Mouse (Mus musculus): ENCODE results near the gene Def6. TPM values are rescaled to one million over a fixed set of nuclear protein-coding genes. Genes with fewer than 3 reads are reported as not detected.

The Def6 gene
- polyA plus RNA-seq, 1 experiment from 2014 or later: 5.6 TPM

- H3K4me1 ChIP-seq (replicated peaks): peaks cover 18% of the 10 kb centered on the region
- H3K4me2 ChIP-seq (replicated peaks): no peak overlapping the region
- no peaks in the 10 kb centered on the region for H3K27me3 ChIP-seq
- H3K9ac ChIP-seq (replicated peaks): no peak overlapping the region
- H3K9me3 ChIP-seq: no peaks in the 10 kb centered on the region
- no peak for ATAC-seq
- H3K36me3 ChIP-seq: no peaks in the 10 kb centered on the region
- no peak overlapping the region for H3K4me3 ChIP-seq (replicated peaks)
- WGBS: 72% methylated on average over 6 of the region's 6 CpGs
- H3K27ac ChIP-seq: no peak overlapping the region
These were observed 40.0 kb downstream of the Def6 start for GRCm38 (mm10) chr17:28247613-28248012.

- Histone ChIP-seq H3K4me1 (replicated peaks) (peaks cover 18% of the 10 kb centered on the region), H3K36me3 (no peaks in the 10 kb centered on the region)
- WGBS: 81% methylated on average over 12 of the region's 12 CpGs
These were observed 41.5 kb downstream of the Def6 start for GRCm38 (mm10) chr17:28249062-28249461.

GRCm38 (mm10) chr17:28251579-28252280 lies 44.2 kb downstream of the Def6 start:
- no peaks in the 10 kb centered on the region for H3K27me3 ChIP-seq
- H3K27ac ChIP-seq: no peak overlapping the region
- H3K36me3 ChIP-seq: no peaks in the 10 kb centered on the region
- no peaks in the 10 kb centered on the region for H3K9me3 ChIP-seq
- no peak overlapping the region for H3K4me2 ChIP-seq (replicated peaks)
- H3K4me3 ChIP-seq (replicated peaks): no peak overlapping the region
- peaks cover 17% of the 10 kb centered on the region for H3K4me1 ChIP-seq (replicated peaks)
- ATAC-seq: no peak
- WGBS: 89% methylated on average over 12 of the region's 12 CpGs
- H3K9ac ChIP-seq (replicated peaks): no peak overlapping the region

More at GRCm38 (mm10) chr17:28249062-28249461, 41.5 kb downstream of the Def6 start:
- no peak for ATAC-seq
- no peak overlapping the region for H3K4me2 ChIP-seq (replicated peaks)
- no peak overlapping the region for H3K27ac ChIP-seq
- no peak overlapping the region for H3K9ac ChIP-seq (replicated peaks)
- H3K9me3 ChIP-seq: no peaks in the 10 kb centered on the region
- no peaks in the 10 kb centered on the region for H3K27me3 ChIP-seq
- H3K4me3 ChIP-seq (replicated peaks): no peak overlapping the region

GRCm38 (mm10) chr17:28252281-28252648 lies 44.7 kb downstream of the Def6 start:
- no peak overlapping the region for H3K9ac ChIP-seq (replicated peaks)
- no peaks in the 10 kb centered on the region for H3K36me3 ChIP-seq
- H3K4me3 ChIP-seq (replicated peaks): no peak overlapping the region
- no peaks in the 10 kb centered on the region for H3K9me3 ChIP-seq
- H3K27me3 ChIP-seq: no peaks in the 10 kb centered on the region
- peaks cover 22% of the 10 kb centered on the region for H3K4me1 ChIP-seq (replicated peaks)
- no peak overlapping the region for H3K27ac ChIP-seq
- ATAC-seq: no peak
- 86% methylated on average over 5 of the region's 5 CpGs for WGBS
- H3K4me2 ChIP-seq (replicated peaks): no peak overlapping the region

DNA sequence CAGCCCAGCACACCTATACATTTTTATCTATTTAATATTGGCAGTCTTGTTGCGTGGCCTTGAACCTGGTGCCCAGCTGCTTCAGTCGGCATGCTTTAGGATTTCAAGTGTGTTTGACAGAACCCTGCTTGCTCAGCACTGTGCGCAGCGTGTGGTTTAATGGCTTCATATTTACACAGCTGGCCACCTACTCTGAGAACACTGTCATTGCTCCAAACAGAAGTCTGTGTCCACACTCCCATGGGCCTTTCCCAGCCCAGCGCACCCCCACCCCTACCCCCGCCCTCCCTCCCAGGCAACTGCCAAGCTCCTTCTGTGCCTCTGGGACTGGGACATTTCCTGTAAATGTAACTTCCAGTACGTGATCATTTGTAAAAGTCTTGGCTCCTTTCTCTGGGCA lies 45.6 kb downstream of the Def6 start:
- H3K9me3 ChIP-seq: no peaks in the 10 kb centered on the region
- no peak overlapping the region for H3K27ac ChIP-seq
- peaks cover 18% of the 10 kb centered on the region for H3K4me1 ChIP-seq (replicated peaks)
- H3K9ac ChIP-seq (replicated peaks): no peak overlapping the region
- no peak for ATAC-seq
- WGBS: 76% methylated on average over 7 of the region's 7 CpGs
- no peaks in the 10 kb centered on the region for H3K27me3 ChIP-seq
- no peak overlapping the region for H3K4me2 ChIP-seq (replicated peaks)
- no peak overlapping the region for H3K4me3 ChIP-seq (replicated peaks)
- H3K36me3 ChIP-seq: no peaks in the 10 kb centered on the region

DNA sequence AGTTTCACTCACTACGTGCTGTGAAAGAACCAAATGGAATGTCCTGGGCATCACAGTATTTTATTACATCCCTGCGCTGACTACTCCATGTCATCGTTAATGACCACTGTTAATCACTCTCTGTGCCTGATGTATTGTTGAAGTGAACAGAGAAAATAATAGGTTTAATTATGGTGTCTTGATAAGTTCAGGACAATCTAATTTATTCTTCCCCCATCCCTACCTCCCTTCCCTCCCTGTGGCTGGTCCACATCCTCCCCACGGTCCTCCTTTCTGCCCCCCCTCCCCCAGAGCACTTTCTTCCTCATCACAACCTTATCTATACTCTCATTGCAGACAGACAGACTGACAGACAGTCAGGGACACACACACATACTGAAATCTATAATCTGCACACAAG lies 47.2 kb downstream of the Def6 start:
- WGBS: 76% methylated on average over 4 of the region's 4 CpGs
- Histone ChIP-seq H3K36me3 (no peaks in the 10 kb centered on the region), H3K4me3 (replicated peaks) (no peak overlapping the region), H3K27me3 (no peaks in the 10 kb centered on the region), H3K4me1 (replicated peaks) (peaks cover 18% of the 10 kb centered on the region), H3K27ac (peak overlapping the region; percentile 40; the same call in 1 of the 2 replicates), H3K9me3 (no peaks in the 10 kb centered on the region), H3K4me2 (replicated peaks) (no peak overlapping the region), H3K9ac (replicated peaks) (no peak overlapping the region)
- ATAC-seq: no peak

DNA sequence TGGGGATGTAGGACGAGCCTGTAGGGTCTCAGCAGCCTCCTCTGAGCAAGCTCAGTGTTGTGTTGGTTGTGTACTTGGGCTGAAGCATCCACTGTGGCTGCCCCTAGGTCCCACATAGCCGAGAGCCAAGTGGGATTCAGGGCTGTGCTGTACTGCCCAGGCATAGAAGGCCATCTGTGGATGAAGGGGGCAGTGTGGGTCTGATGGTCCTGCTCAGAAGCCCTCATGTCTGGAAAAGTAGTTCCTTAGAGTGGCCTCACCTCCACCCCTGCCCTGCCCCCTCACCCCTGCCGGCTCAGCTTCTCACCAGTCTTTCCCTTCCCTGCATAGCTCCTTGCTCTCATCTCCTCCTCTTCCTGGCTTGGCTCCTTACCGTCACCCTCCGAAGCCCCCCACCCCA lies 48.1 kb downstream of the Def6 start:
- no peak overlapping the region for H3K4me3 ChIP-seq (replicated peaks)
- H3K27me3 ChIP-seq: no peaks in the 10 kb centered on the region
- no peaks in the 10 kb centered on the region for H3K36me3 ChIP-seq
- H3K27ac ChIP-seq: peak overlapping the region; percentile 40
- no peak for ATAC-seq
- no peak overlapping the region for H3K9ac ChIP-seq (replicated peaks)
- H3K9me3 ChIP-seq: no peaks in the 10 kb centered on the region
- 46% methylated on average over 5 of the region's 5 CpGs for WGBS
- no peak overlapping the region for H3K4me2 ChIP-seq (replicated peaks)
- peaks cover 18% of the 10 kb centered on the region for H3K4me1 ChIP-seq (replicated peaks)

- Histone ChIP-seq H3K36me3 (no peaks in the 10 kb centered on the region), H3K27me3 (no peaks in the 10 kb centered on the region), H3K4me2 (replicated peaks) (no peak overlapping the region), H3K4me1 (replicated peaks) (peaks cover 18% of the 10 kb centered on the region), H3K27ac (no peak overlapping the region), H3K9me3 (no peaks in the 10 kb centered on the region), H3K4me3 (replicated peaks) (no peak overlapping the region), H3K9ac (replicated peaks) (no peak overlapping the region)
- ATAC-seq: no peak
- 84% methylated on average over 13 of the region's 13 CpGs for WGBS
These were observed 49.2 kb downstream of the Def6 start for GRCm38 (mm10) chr17:28256651-28257328.

- H3K27ac ChIP-seq: no peak overlapping the region
- no peak for ATAC-seq
- H3K4me1 ChIP-seq (replicated peaks): peaks cover 18% of the 10 kb centered on the region
- no peak overlapping the region for H3K4me3 ChIP-seq (replicated peaks)
- H3K9ac ChIP-seq (replicated peaks): no peak overlapping the region
- H3K4me2 ChIP-seq (replicated peaks): no peak overlapping the region
- no peaks in the 10 kb centered on the region for H3K27me3 ChIP-seq
- WGBS: 88% methylated on average over 9 of the region's 9 CpGs
- no peaks in the 10 kb centered on the region for H3K9me3 ChIP-seq
- H3K36me3 ChIP-seq: no peaks in the 10 kb centered on the region
These were observed 50.7 kb downstream of the Def6 start for GRCm38 (mm10) chr17:28258325-28258724.

DNA sequence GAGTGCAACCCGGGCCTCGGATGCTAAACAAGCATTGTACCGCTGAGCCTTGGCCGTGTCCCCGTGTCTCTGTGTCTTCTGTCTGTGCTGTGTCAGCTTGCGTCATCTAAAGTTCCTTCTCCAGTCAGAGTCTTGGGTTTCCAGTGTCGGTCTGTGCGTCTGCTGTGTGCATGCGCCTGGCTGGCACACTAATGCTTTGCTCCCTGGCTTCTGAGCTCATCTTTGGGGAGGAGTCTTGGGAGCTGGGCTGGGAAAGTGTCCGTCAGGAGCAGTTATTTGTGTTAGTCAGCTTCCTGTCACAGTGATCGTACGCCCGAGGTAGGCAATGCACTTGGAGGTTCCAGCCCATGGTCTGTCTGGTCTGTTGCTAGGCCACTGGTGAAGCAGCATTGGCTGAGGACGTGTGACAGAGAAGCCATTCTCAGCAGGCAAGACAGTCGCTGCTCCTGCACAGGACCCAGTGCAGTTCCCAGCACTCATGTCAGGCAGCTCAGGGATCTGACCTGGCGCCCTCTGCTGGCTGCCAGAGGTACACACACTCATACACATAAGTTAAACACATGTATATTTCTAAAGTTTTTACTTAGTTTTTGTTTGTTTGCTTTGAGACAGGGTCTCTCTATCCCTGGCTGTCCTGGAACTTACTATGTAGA lies 52.4 kb downstream of the Def6 start:
- 78% methylated on average over 16 of the region's 16 CpGs for WGBS
- ATAC-seq: no peak
- no peaks in the 10 kb centered on the region for H3K36me3 ChIP-seq

GRCm38 (mm10) chr17:28260543-28260909 lies 52.9 kb downstream of the Def6 start:
- 81% methylated on average over 9 of the region's 9 CpGs for WGBS
- H3K9ac ChIP-seq (replicated peaks): no peak overlapping the region
- H3K27ac ChIP-seq: no peak overlapping the region
- peaks cover 16% of the 10 kb centered on the region for H3K4me1 ChIP-seq (replicated peaks)
- H3K36me3 ChIP-seq: no peaks in the 10 kb centered on the region
- no peak for ATAC-seq
- H3K27me3 ChIP-seq: no peaks in the 10 kb centered on the region
- H3K4me3 ChIP-seq (replicated peaks): no peak overlapping the region
- H3K4me2 ChIP-seq (replicated peaks): no peak overlapping the region
- no peaks in the 10 kb centered on the region for H3K9me3 ChIP-seq

More for the DNA sequence above, 52.4 kb downstream of the Def6 start:
- Histone ChIP-seq H3K4me2 (replicated peaks) (no peak overlapping the region), H3K4me3 (replicated peaks) (no peak overlapping the region), H3K27ac (no peak overlapping the region), H3K9ac (replicated peaks) (no peak overlapping the region), H3K4me1 (replicated peaks) (peaks cover 21% of the 10 kb centered on the region), H3K27me3 (no peaks in the 10 kb centered on the region), H3K9me3 (no peaks in the 10 kb centered on the region)

DNA sequence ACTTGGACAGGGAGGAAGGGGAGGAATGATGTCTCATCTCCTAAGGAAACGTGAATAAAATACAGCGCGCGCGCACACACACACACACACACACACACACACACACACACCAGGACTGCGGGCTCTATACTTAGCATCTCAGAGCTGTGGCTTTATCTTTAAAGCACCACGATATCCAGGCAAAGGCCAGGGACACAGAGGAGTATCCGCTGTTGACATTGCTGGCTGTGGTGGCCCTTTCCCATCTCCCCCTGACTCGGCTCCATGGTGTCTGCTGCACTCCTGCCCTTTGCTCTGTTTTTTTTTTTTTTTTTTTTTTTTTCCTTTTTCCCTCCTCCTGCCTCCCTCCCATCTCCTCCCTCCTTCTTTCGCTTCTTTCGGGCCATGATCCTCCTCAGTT lies 54.2 kb downstream of the Def6 start:
- H3K9ac ChIP-seq (replicated peaks): no peak overlapping the region
- 80% methylated on average over 10 of the region's 11 CpGs for WGBS
- ATAC-seq: no peak

More for the DNA sequence above, 54.2 kb downstream of the Def6 start:
- Histone ChIP-seq H3K9me3 (no peaks in the 10 kb centered on the region), H3K4me1 (replicated peaks) (peaks cover 10% of the 10 kb centered on the region; the same call in 1 of the 2 replicates), H3K27me3 (no peaks in the 10 kb centered on the region), H3K4me2 (replicated peaks) (no peak overlapping the region), H3K4me3 (replicated peaks) (no peak overlapping the region), H3K27ac (no peak overlapping the region), H3K36me3 (no peaks in the 10 kb centered on the region)

Data from midbrain, embryonic 13.5 days (tissue).